Mouse (Mus musculus): ENCODE measurements around the gene Banf2.

- no peak for TF ChIP-seq POLR2A (IDR thresholded peaks at IDR 0.05; ENCODE audit: borderline replicate concordance, control insufficient read depth, low read depth, low read length)
- TF ChIP-seq CTCF (IDR thresholded peaks at IDR 0.05; ENCODE audit: control insufficient read depth, insufficient read depth, low read length): no peak
Measured at GRCm38 (mm10) chr2:144005166-144005955, 27.5 kb upstream of the Banf2 start.

Data from bone marrow, adult 2 months (tissue).